Comparison of ENCODE assay signal across 20 mouse cellular contexts in the genomic region with DNA sequence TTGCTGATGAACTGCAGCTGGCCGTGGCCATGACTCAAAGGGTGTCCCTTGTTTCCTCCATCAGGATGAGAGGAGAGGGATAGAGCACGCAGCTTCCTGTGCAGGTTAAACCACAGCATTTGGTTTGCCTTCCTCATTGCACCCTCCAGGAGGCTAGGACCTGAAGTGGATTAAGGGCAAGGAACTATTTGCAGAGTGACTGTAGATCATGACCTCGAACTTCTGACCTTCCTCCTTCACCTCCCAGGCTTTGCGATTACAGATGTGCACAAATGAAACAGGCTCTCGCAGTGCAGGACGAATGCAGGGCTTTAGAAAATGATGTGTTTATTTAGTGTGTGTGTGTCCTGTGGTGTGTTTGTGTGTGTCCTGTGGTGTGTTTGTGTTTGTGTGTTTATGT. TPM values are rescaled to one million over a fixed set of nuclear protein-coding genes. Genes with fewer than 3 reads are reported as not detected.
"Had no signal": no experiment of that assay in that cellular context is flagged by ENCODE, and none has a peak within 500 bp of the region (broad histone marks: within the 10 kb centered on the region; RNA-seq: fewer than 3 reads in every experiment).

No protein-coding gene starts in this region.

- DNase-seq: lung, adult 18-20 months; lung, embryonic 14.5 days; lung, postnatal 10 days; lung, postnatal 4 days; midbrain, embryonic 14.5 days; retina, postnatal 1 day; right cerebral cortex, adult 18-20 months; right cerebral cortex, postnatal 25 days; right cerebral cortex, postnatal 4 days; spleen, adult 18-20 months; thymus, adult 2 months; thymus, postnatal 25 days; thymus, postnatal 4 days had no signal

- H3K9ac ChIP-seq: lung, embryonic 14.5 days; midbrain, embryonic 12.5 days; neural tube, embryonic 13.5 days; neural tube, embryonic 15.5 days had no signal

- H3K9me3 ChIP-seq: midbrain, embryonic 10.5 days; midbrain, embryonic 12.5 days; neural tube, embryonic 13.5 days; neural tube, embryonic 15.5 days had no signal

- H3K4me3 ChIP-seq: midbrain, embryonic 10.5 days; midbrain, embryonic 12.5 days; myocyte; neural tube, embryonic 13.5 days; neural tube, embryonic 15.5 days had no signal

- H3K4me2 ChIP-seq: lung, embryonic 14.5 days; midbrain, embryonic 12.5 days; neural tube, embryonic 13.5 days; neural tube, embryonic 15.5 days had no signal

- ATAC-seq: midbrain, embryonic 16.5 days had no signal

- H3K27ac ChIP-seq: midbrain, embryonic 12.5 days; neural tube, embryonic 13.5 days; neural tube, embryonic 15.5 days had no signal

- H3K36me3 ChIP-seq: midbrain, embryonic 10.5 days; midbrain, embryonic 12.5 days; neural tube, embryonic 13.5 days; neural tube, embryonic 15.5 days had no signal

- H3K27me3 ChIP-seq: midbrain, embryonic 12.5 days; neural tube, embryonic 13.5 days; neural tube, embryonic 15.5 days had no signal

RNA-seq across cellular contexts. Expression of gene Cgnl1, which starts 57.7 kb away (rescaled TPM):
- total RNA-seq: megakaryocyte-erythroid progenitor cell, adult 5-6 weeks had no signal
